In genomic region chr7:122670442-122670872, GRCm38 (mm10) we compare ENCODE assay signal across 9 mouse cellular contexts. TPM values are rescaled to one million over a fixed set of nuclear protein-coding genes. Genes with fewer than 3 reads are reported as not detected.
A peak's percentile ranks its signal among the peaks of the same experiment; 100 is the strongest.
DNase-seq lines count a peak whose midpoint lies in the region; ATAC-seq and TF ChIP-seq lines count a peak whose summit lies in the region.
"Had no signal": no experiment of that assay in that cellular context is flagged by ENCODE, and none has a peak within 500 bp of the region (broad histone marks: within the 10 kb centered on the region; RNA-seq: fewer than 3 reads in every experiment).

TSS of gene Cacng3 (plus strand) at chr7:122670492.

- no peak within 1 kb of the TSS for H3K9ac ChIP-seq in lung, embryonic 15.5 days
- H3K9ac ChIP-seq in intestine, embryonic 16.5 days (ENCODE audit: low read depth, low read length), result no peak within 1 kb of the TSS
- H3K9ac ChIP-seq in midbrain, postnatal 0 days (replicated peaks; ENCODE audit: low read length, poor library complexity, severe bottlenecking), result peak within 1 kb of the TSS; percentile 47

- peak; percentile 32; the same call in 1 of the 2 replicates for ATAC-seq in frontal cortex, adult (ENCODE audit: low TSS enrichment)
- ATAC-seq in lung, embryonic 15.5 days (ENCODE audit: borderline replicate concordance, extremely low read depth, low FRiP score, low TSS enrichment), result no peak
- ATAC-seq in intestine, embryonic 16.5 days, result peak; percentile 48
- ATAC-seq in midbrain, postnatal 0 days (ENCODE audit: low FRiP score), result peak; percentile 20; the same call in 1 of the 2 replicates

- peaks cover 6% of the 10 kb centered on the region; the same call in 1 of the 2 replicates for H3K4me1 ChIP-seq in lung, embryonic 15.5 days
- no peaks in the 10 kb centered on the region for H3K4me1 ChIP-seq in intestine, embryonic 16.5 days (ENCODE audit: control insufficient read depth, insufficient read depth, low read length)
- 0 out of 2 replicates have a peak, but pooled peaks cover 3% of the 10 kb centered on the region for H3K4me1 ChIP-seq in midbrain, postnatal 0 days (ENCODE audit: insufficient read depth, low read length)

- no peak within 1 kb of the TSS for H3K27ac ChIP-seq in lung, embryonic 15.5 days
- H3K27ac ChIP-seq in intestine, embryonic 16.5 days (ENCODE audit: low read length), result no peak within 1 kb of the TSS
- H3K27ac ChIP-seq in midbrain, postnatal 0 days (ENCODE audit: low read depth, low read length), result 0 out of 2 replicates have a peak within 1 kb of the TSS, but pooled peaks have one; percentile 48
- no peak within 1 kb of the TSS for H3K27ac ChIP-seq in gastrocnemius, adult 2 months

- peak within 1 kb of the TSS; percentile 43 for H3K4me2 ChIP-seq in lung, embryonic 15.5 days
- no peak within 1 kb of the TSS for H3K4me2 ChIP-seq in intestine, embryonic 16.5 days (ENCODE audit: low read depth, low read length)
- H3K4me2 ChIP-seq in midbrain, postnatal 0 days (ENCODE audit: low read depth, low read length, poor library complexity, severe bottlenecking), result peak within 1 kb of the TSS; percentile 84

- intact Hi-C loops in gastrocnemius, adult 2 months (cut with DNase I), result loop anchor here (10.0 kb wide), 1 partner anchor 196 kb away; no protein-coding TSS in a partner anchor

- no peaks in the 10 kb centered on the region for H3K36me3 ChIP-seq in lung, embryonic 15.5 days
- no peaks in the 10 kb centered on the region for H3K36me3 ChIP-seq in intestine, embryonic 16.5 days (ENCODE audit: control insufficient read depth, insufficient read depth, low read length)
- no peaks in the 10 kb centered on the region for H3K36me3 ChIP-seq in midbrain, postnatal 0 days (ENCODE audit: insufficient read depth, low read length)

- WGBS in lung, embryonic 15.5 days, result 16% methylated on average over 13 of the region's 13 CpGs
- 18% methylated on average over 13 of the region's 13 CpGs for WGBS in intestine, embryonic 16.5 days
- 4% methylated on average over 13 of the region's 13 CpGs for WGBS in midbrain, postnatal 0 days

- no peaks in the 10 kb centered on the region for H3K9me3 ChIP-seq in lung, embryonic 15.5 days
- H3K9me3 ChIP-seq in intestine, embryonic 16.5 days (ENCODE audit: control insufficient read depth, low read length), result no peaks in the 10 kb centered on the region
- H3K9me3 ChIP-seq in midbrain, postnatal 0 days (ENCODE audit: low read length), result no peaks in the 10 kb centered on the region

- TF ChIP-seq CTCF in midbrain, postnatal 0 days (IDR thresholded peaks at IDR 0.05), result no peak; the same call in 1 of the 2 replicates
- no peak for TF ChIP-seq CTCF in gastrocnemius, adult 2 months (IDR thresholded peaks at IDR 0.05)

- no peak within 1 kb of the TSS for H3K4me3 ChIP-seq in lung, embryonic 15.5 days
- no peak within 1 kb of the TSS for H3K4me3 ChIP-seq in intestine, embryonic 16.5 days (ENCODE audit: low read length)
- peak within 1 kb of the TSS; percentile 40 for H3K4me3 ChIP-seq in midbrain, postnatal 0 days (ENCODE audit: low read depth, low read length)
- H3K4me3 ChIP-seq in gastrocnemius, adult 2 months, result no peak within 1 kb of the TSS

- peaks cover 15% of the 10 kb centered on the region for H3K27me3 ChIP-seq in lung, embryonic 15.5 days
- peaks cover 4% of the 10 kb centered on the region; the same call in 1 of the 2 replicates for H3K27me3 ChIP-seq in intestine, embryonic 16.5 days (replicated peaks; ENCODE audit: control insufficient read depth, insufficient read depth, low read length)
- H3K27me3 ChIP-seq in midbrain, postnatal 0 days (ENCODE audit: insufficient read depth, low read length), result no peaks in the 10 kb centered on the region

- DNase-seq in frontal cortex, postnatal 10 days (ENCODE audit: low spot score in 2 of 2), result no peak
- no peak for DNase-seq in lung, postnatal 4 days
- DNase-seq in midbrain, postnatal 0 days (ENCODE audit: low spot score), result no peak
- DNase-seq in gastrocnemius, adult 2 months, result no peak
- no peak for DNase-seq in retina, embryonic 14.5 days (ENCODE audit: low spot score)

RNA-seq across cellular contexts. Expression of gene Cacng3, which starts in this region (rescaled TPM):
- polyA plus RNA-seq in lung, embryonic 15.5 days (2015; fragmentation: Nextera tagmentation; extraction: Ambion mirVana), result 0.10 and 0.13 TPM in 2 replicates
- 0.06 and 0.12 TPM in 2 replicates for polyA plus RNA-seq in intestine, embryonic 16.5 days (2015; fragmentation: Nextera tagmentation; extraction: Ambion mirVana)
- 20.9 and 29.5 TPM in 2 replicates for total RNA-seq in midbrain, postnatal 0 days (2014; rRNA removed)
- polyA plus RNA-seq in midbrain, postnatal 0 days (2015; fragmentation: Nextera tagmentation; extraction: Ambion mirVana), result 37.1 and 43.1 TPM in 2 replicates
- total RNA-seq in gastrocnemius, adult 2 months (2021), result not detected
- polyA plus RNA-seq: large intestine, adult 2 months had no signal

Comparison
In these comparisons a context has a peak if more than half of its experiments do, and no peak if none do; other contexts are left out.
1. RNA of gene Cacng3 (total RNA-seq): 20.9 to 29.5 TPM in midbrain, postnatal 0 days; not detected in gastrocnemius, adult 2 months; every median in the first group is over 10 times any median in the second.
2. RNA of gene Cacng3 (polyA plus RNA-seq): 37.1 to 43.1 TPM in midbrain, postnatal 0 days; 0.10 to 0.13 TPM in lung, embryonic 15.5 days and 0.06 to 0.12 TPM in intestine, embryonic 16.5 days; every median in the first group is over 10 times any median in the second.
3. Peak in ATAC-seq in intestine, embryonic 16.5 days; RNA of the gene not detected or under 1 TPM.